ENCODE assay signal across 8 mouse cellular contexts in the genomic region with DNA sequence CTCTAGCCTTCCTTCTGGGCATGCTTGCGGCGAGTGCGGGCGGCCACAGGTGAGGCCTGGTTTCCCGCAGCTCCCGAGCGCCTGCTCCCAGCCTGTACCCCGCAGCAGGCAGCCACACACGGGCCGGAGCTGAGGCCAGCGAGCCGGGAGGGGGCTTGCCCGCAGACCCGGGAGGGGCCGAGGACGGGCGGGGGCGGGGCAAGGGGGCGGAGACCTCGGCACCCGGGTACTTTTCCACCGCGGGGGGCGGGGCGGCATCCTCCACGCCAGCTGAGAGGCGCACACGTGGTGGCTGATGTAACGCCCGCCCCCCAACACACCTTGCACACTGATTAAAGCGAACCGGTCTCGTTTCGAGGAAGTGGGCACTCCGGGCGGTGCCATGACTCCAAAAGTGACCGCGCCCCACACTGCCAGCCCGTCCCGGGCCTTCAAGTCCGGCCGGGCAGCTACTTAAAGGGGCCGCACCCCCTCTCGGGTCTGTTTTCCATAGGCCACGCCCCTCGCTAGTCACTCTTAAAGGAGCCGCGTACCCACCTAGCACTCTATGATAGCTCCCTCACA. TPM values are rescaled to one million over a fixed set of nuclear protein-coding genes. Genes with fewer than 3 reads are reported as not detected.
DNase-seq lines count a peak whose midpoint lies in the region; ATAC-seq and TF ChIP-seq lines count a peak whose summit lies in the region.

No protein-coding gene starts in this region.

- H3K36me3 ChIP-seq in heart, embryonic 11.5 days (ENCODE audit: control insufficient read depth, insufficient read depth, low read length), result no peaks in the 10 kb centered on the region
- H3K36me3 ChIP-seq in kidney, embryonic 16.5 days (ENCODE audit: insufficient read depth, low read length), result no peaks in the 10 kb centered on the region
- H3K36me3 ChIP-seq in liver, adult 2 months (ENCODE audit: control insufficient read depth, insufficient read depth, low read length), result no peaks in the 10 kb centered on the region

- H3K9ac ChIP-seq in heart, embryonic 11.5 days (ENCODE audit: low read depth, low read length), result peak overlapping the region; percentile 82
- peak overlapping the region; percentile 84 for H3K9ac ChIP-seq in kidney, embryonic 16.5 days (replicated peaks; ENCODE audit: low read length)
- H3K9ac ChIP-seq in liver, adult 2 months (ENCODE audit: low read depth, low read length), result peak overlapping the region; percentile 92

- ATAC-seq in erythroblast, adult 5-6 weeks (replicated peaks; ENCODE audit: low FRiP score, poor library complexity, severe bottlenecking), result peak; percentile 55
- ATAC-seq in heart, embryonic 11.5 days (replicated peaks; ENCODE audit: insufficient number of reproducible peaks, low FRiP score, low TSS enrichment), result peak; percentile 87
- ATAC-seq in kidney, embryonic 16.5 days (ENCODE audit: low FRiP score, low TSS enrichment), result peak; percentile 91
- peak; percentile 73 for ATAC-seq in monocyte, adult 5-6 weeks (replicated peaks; ENCODE audit: insufficient number of reproducible peaks, low FRiP score, low TSS enrichment, poor library complexity, severe bottlenecking)

- no peak for TF ChIP-seq CTCF in brain, embryonic 14.5 days (IDR thresholded peaks at IDR 0.05; ENCODE audit: borderline replicate concordance, extremely low read depth, insufficient read depth, insufficient read length)
- no peak for TF ChIP-seq CTCF in liver, adult 2 months (IDR thresholded peaks at IDR 0.05; ENCODE audit: low read depth, low read length)

- peaks cover 3% of the 10 kb centered on the region; the same call in 1 of the 2 replicates for H3K27me3 ChIP-seq in heart, embryonic 11.5 days (ENCODE audit: control insufficient read depth, insufficient read depth, low read length)
- no peaks in the 10 kb centered on the region for H3K27me3 ChIP-seq in kidney, embryonic 16.5 days (ENCODE audit: insufficient read depth, low read length)
- no peaks in the 10 kb centered on the region for H3K27me3 ChIP-seq in liver, adult 2 months (ENCODE audit: control insufficient read depth, insufficient read depth, low read length)

- H3K27ac ChIP-seq in heart, embryonic 11.5 days (ENCODE audit: low read depth, low read length), result peak overlapping the region; percentile 92
- peak overlapping the region; percentile 85 for H3K27ac ChIP-seq in kidney, embryonic 16.5 days (ENCODE audit: low read length)
- peak overlapping the region; percentile 92 for H3K27ac ChIP-seq in liver, adult 2 months (replicated peaks; ENCODE audit: insufficient read depth, low read depth, low read length)

- TF ChIP-seq POLR2A in brain, embryonic 14.5 days (IDR thresholded peaks at IDR 0.05; ENCODE audit: borderline replicate concordance, extremely low read depth, insufficient read depth, insufficient read length, poor library complexity, severe bottlenecking), result 0 out of 2 replicates have a peak, but pooled peaks have one; percentile 41
- peak; percentile 74; the same call in 1 of the 2 replicates for TF ChIP-seq POLR2A in liver, adult 2 months (IDR thresholded peaks at IDR 0.05; ENCODE audit: extremely low read depth, insufficient read depth, low read length)

- peak overlapping the region; percentile 96 for H3K4me2 ChIP-seq in heart, embryonic 11.5 days
- peak overlapping the region; percentile 95 for H3K4me2 ChIP-seq in kidney, embryonic 16.5 days (replicated peaks; ENCODE audit: low read depth, low read length)

- peaks cover 9% of the 10 kb centered on the region; the same call in 1 of the 2 replicates for H3K79me2 ChIP-seq in liver, adult 2 months (ENCODE audit: control insufficient read depth, insufficient read depth, low read length)

- DNase-seq in CD4-positive helper T cell, adult 2 months (ENCODE audit: low read depth, low spot score), result peak; percentile 83
- peak; percentile 94 for DNase-seq in brain, embryonic 14.5 days (ENCODE audit: low read depth)
- peak; percentile 75 for DNase-seq in liver, adult 2 months (ENCODE audit: extremely low read depth, low read depth, low spot score)
- DNase-seq in spleen, postnatal 36 days (ENCODE audit: low spot score in 2 of 2), result peak; percentile 76 to 82

- under 1% methylated on average over 44 of the region's 48 CpGs for WGBS in heart, embryonic 11.5 days (ENCODE audit: insufficient replicate concordance)
- WGBS in kidney, embryonic 16.5 days, result under 1% methylated on average over 46 of the region's 48 CpGs
- 1% methylated on average over 48 of the region's 48 CpGs for WGBS in liver, adult 2 months

- no peaks in the 10 kb centered on the region for H3K9me3 ChIP-seq in heart, embryonic 11.5 days (replicated peaks; ENCODE audit: control insufficient read depth, low read length)
- H3K9me3 ChIP-seq in kidney, embryonic 16.5 days (ENCODE audit: low read length), result no peaks in the 10 kb centered on the region

- peak overlapping the region; percentile 76 for H3K4me3 ChIP-seq in heart, embryonic 11.5 days (ENCODE audit: low read depth, low read length)
- H3K4me3 ChIP-seq in kidney, embryonic 16.5 days (ENCODE audit: low read length), result peak overlapping the region; percentile 88
- H3K4me3 ChIP-seq in liver, adult 2 months (ENCODE audit: insufficient read depth, low read depth, low read length), result peak overlapping the region; percentile 84

- H3K4me1 ChIP-seq in heart, embryonic 11.5 days (ENCODE audit: control insufficient read depth, insufficient read depth, low read length), result peaks cover 3% of the 10 kb centered on the region; the same call in 1 of the 2 replicates
- H3K4me1 ChIP-seq in kidney, embryonic 16.5 days (ENCODE audit: insufficient read depth, low read length), result peaks cover 20% of the 10 kb centered on the region
- H3K4me1 ChIP-seq in liver, adult 2 months (ENCODE audit: control insufficient read depth, insufficient read depth, low read length), result peaks cover 19% of the 10 kb centered on the region

RNA-seq across cellular contexts. Expression of a gene that starts 2.0 kb away (rescaled TPM):
- polyA plus RNA-seq in brain, embryonic 14.5 days (2012; rRNA removed), result 23.6 and 45.8 TPM in 2 replicates
- total RNA-seq in erythroblast, adult 5-6 weeks (2015; ENCODE audit: low replicate concordance), result 161 and 176 TPM in 2 replicates
- total RNA-seq in erythroblast, adult 5-6 weeks (2017; ENCODE audit: low replicate concordance), result 245 and 274 TPM in 2 replicates
- polyA plus RNA-seq in heart, embryonic 11.5 days (2014; fragmentation: Nextera tagmentation; extraction: Ambion mirVana), result 8.7 and 15.2 TPM in 2 replicates
- polyA plus RNA-seq in kidney, embryonic 16.5 days (2015; fragmentation: Nextera tagmentation; extraction: Ambion mirVana), result 12.3 and 13.4 TPM in 2 replicates
- total RNA-seq in liver, adult 2 months (2014; rRNA removed), result 9.1 and 11.0 TPM in 2 replicates
- polyA plus RNA-seq in liver, adult 2 months (2012; rRNA removed), result 51.0 and 57.0 TPM in 2 replicates
- total RNA-seq in monocyte, adult 5-6 weeks (2017), result 1.8 to 2.8 TPM in 2 of 3 replicates, not detected in the other

RNA-seq across cellular contexts. Expression of a gene that starts 36.1 kb away (rescaled TPM):
- 21.7 and 23.0 TPM in 2 replicates for polyA plus RNA-seq in brain, embryonic 14.5 days (2012; rRNA removed)
- total RNA-seq in erythroblast, adult 5-6 weeks (2015; ENCODE audit: low replicate concordance), result not detected in 2 replicates
- 0.43 and 5.3 TPM in 2 replicates for total RNA-seq in erythroblast, adult 5-6 weeks (2017; ENCODE audit: low replicate concordance)
- polyA plus RNA-seq in heart, embryonic 11.5 days (2014; fragmentation: Nextera tagmentation; extraction: Ambion mirVana), result 0.56 and 0.90 TPM in 2 replicates
- 1.2 and 2.4 TPM in 2 replicates for polyA plus RNA-seq in kidney, embryonic 16.5 days (2015; fragmentation: Nextera tagmentation; extraction: Ambion mirVana)
- not detected in 2 replicates for total RNA-seq in liver, adult 2 months (2014; rRNA removed)
- 0.51 and 0.54 TPM in 2 replicates for polyA plus RNA-seq in liver, adult 2 months (2012; rRNA removed)
- not detected in 3 replicates for total RNA-seq in monocyte, adult 5-6 weeks (2017)

RNA-seq across cellular contexts. Expression of a gene that starts 47.0 kb away (rescaled TPM):
- 156 and 175 TPM in 2 replicates for polyA plus RNA-seq in brain, embryonic 14.5 days (2012; rRNA removed)
- total RNA-seq in erythroblast, adult 5-6 weeks (2015; ENCODE audit: low replicate concordance), result 0.19 TPM in 1 of 2 replicates, not detected in the other
- total RNA-seq in erythroblast, adult 5-6 weeks (2017; ENCODE audit: low replicate concordance), result 0.14 TPM in 1 of 2 replicates, not detected in the other
- polyA plus RNA-seq in heart, embryonic 11.5 days (2014; fragmentation: Nextera tagmentation; extraction: Ambion mirVana), result 13.8 and 14.1 TPM in 2 replicates
- polyA plus RNA-seq in kidney, embryonic 16.5 days (2015; fragmentation: Nextera tagmentation; extraction: Ambion mirVana), result 18.0 TPM in 2 replicates
- 0.18 and 0.34 TPM in 2 replicates for total RNA-seq in liver, adult 2 months (2014; rRNA removed)
- polyA plus RNA-seq in liver, adult 2 months (2012; rRNA removed), result 0.29 and 0.80 TPM in 2 replicates
- not detected in 3 replicates for total RNA-seq in monocyte, adult 5-6 weeks (2017)

RNA-seq across cellular contexts. Expression of a gene that starts 50.8 kb away (rescaled TPM):
- 453 and 682 TPM in 2 replicates for polyA plus RNA-seq in brain, embryonic 14.5 days (2012; rRNA removed)
- total RNA-seq in erythroblast, adult 5-6 weeks (2015; ENCODE audit: low replicate concordance), result 214 and 246 TPM in 2 replicates
- 60.4 and 72.2 TPM in 2 replicates for total RNA-seq in erythroblast, adult 5-6 weeks (2017; ENCODE audit: low replicate concordance)
- polyA plus RNA-seq in heart, embryonic 11.5 days (2014; fragmentation: Nextera tagmentation; extraction: Ambion mirVana), result 194 and 197 TPM in 2 replicates
- 270 and 305 TPM in 2 replicates for polyA plus RNA-seq in kidney, embryonic 16.5 days (2015; fragmentation: Nextera tagmentation; extraction: Ambion mirVana)
- total RNA-seq in liver, adult 2 months (2014; rRNA removed), result 124 and 163 TPM in 2 replicates
- 238 and 244 TPM in 2 replicates for polyA plus RNA-seq in liver, adult 2 months (2012; rRNA removed)
- 121 to 188 TPM (median 178 TPM) in 3 replicates for total RNA-seq in monocyte, adult 5-6 weeks (2017)

RNA-seq across cellular contexts. Expression of a gene that starts 55.5 kb away (rescaled TPM):
- polyA plus RNA-seq in brain, embryonic 14.5 days (2012; rRNA removed), result 22.7 and 36.5 TPM in 2 replicates
- 0.96 and 2.9 TPM in 2 replicates for total RNA-seq in erythroblast, adult 5-6 weeks (2015; ENCODE audit: low replicate concordance)
- total RNA-seq in erythroblast, adult 5-6 weeks (2017; ENCODE audit: low replicate concordance), result 0.51 and 1.5 TPM in 2 replicates
- 12.7 and 14.2 TPM in 2 replicates for polyA plus RNA-seq in heart, embryonic 11.5 days (2014; fragmentation: Nextera tagmentation; extraction: Ambion mirVana)
- polyA plus RNA-seq in kidney, embryonic 16.5 days (2015; fragmentation: Nextera tagmentation; extraction: Ambion mirVana), result 22.1 and 22.7 TPM in 2 replicates
- total RNA-seq in liver, adult 2 months (2014; rRNA removed), result 1.7 and 1.9 TPM in 2 replicates
- polyA plus RNA-seq in liver, adult 2 months (2012; rRNA removed), result 6.9 and 10.2 TPM in 2 replicates
- 2.1 to 15.0 TPM (median 4.2 TPM) in 3 replicates for total RNA-seq in monocyte, adult 5-6 weeks (2017)

Comparison
In these comparisons a context has a peak if more than half of its experiments do, and no peak if none do; other contexts are left out.
1. Peak in every context shown above with its lines: DNase-seq, ATAC-seq, H3K4me3 ChIP-seq and H3K27ac ChIP-seq.